Mouse (Mus musculus) embryo, embryonic 10 days (tissue): Measurements from ENCODE around the gene Zc3h12d.
"Not testable (repeated sequence)": the region's sequence is repeated elsewhere in the genome, so short reads cannot be mapped to it uniquely, and the experiment has no call there.

ENCODE experiments used
- DNase-seq: peaks from one replicate; pipeline ENCODE4 v3.0.0-alpha.2; 2015; ENCODE audit warnings: low spot score

The Zc3h12d gene

GRCm38 (mm10) chr10:7874194-7874593 is 41.9 kb downstream of the Zc3h12d start:
- DNase-seq = no peak

GRCm38 (mm10) chr10:7880283-7880682 is 48.0 kb downstream of the Zc3h12d start:
- DNase-seq = not testable (repeated sequence)

- no peak for DNase-seq
These were observed 49.7 kb downstream of the Zc3h12d start for GRCm38 (mm10) chr10:7881971-7882370.

GRCm38 (mm10) chr10:7883524-7883923 is 51.3 kb downstream of the Zc3h12d start:
- DNase-seq = peak; percentile 93

GRCm38 (mm10) chr10:7888256-7888868 is 56.1 kb downstream of the Zc3h12d start:
- no peak for DNase-seq

GRCm38 (mm10) chr10:7900719-7901627 is 68.7 kb downstream of the Zc3h12d start:
- DNase-seq = no peak

- no peak for DNase-seq
These were observed 71.9 kb downstream of the Zc3h12d start for GRCm38 (mm10) chr10:7904157-7904556.

- no peak for DNase-seq
These were observed 74.9 kb downstream of the Zc3h12d start for GRCm38 (mm10) chr10:7907151-7907550.

GRCm38 (mm10) chr10:7911268-7911667 is 79.0 kb downstream of the Zc3h12d start:
- DNase-seq = no peak
